Mouse (Mus musculus) 3T3-L1 (cell line): ENCODE results near the gene Lst1.
"Not testable (repeated sequence)": the region's sequence is repeated elsewhere in the genome, so short reads cannot be mapped to it uniquely, and the experiment has no call there.

Experiments used
- DNase-seq: peaks from one replicate; pipeline ENCODE4 v3.0.0-alpha.2; 2015; ENCODE audit warnings: low read depth, low spot score

Lst1 gene

GRCm38 (mm10) chr17:35187959-35188610 is at the start of gene Lst1:
Lst1 (minus strand) TSS chr17:35188439.
- no peak for DNase-seq

DNA sequence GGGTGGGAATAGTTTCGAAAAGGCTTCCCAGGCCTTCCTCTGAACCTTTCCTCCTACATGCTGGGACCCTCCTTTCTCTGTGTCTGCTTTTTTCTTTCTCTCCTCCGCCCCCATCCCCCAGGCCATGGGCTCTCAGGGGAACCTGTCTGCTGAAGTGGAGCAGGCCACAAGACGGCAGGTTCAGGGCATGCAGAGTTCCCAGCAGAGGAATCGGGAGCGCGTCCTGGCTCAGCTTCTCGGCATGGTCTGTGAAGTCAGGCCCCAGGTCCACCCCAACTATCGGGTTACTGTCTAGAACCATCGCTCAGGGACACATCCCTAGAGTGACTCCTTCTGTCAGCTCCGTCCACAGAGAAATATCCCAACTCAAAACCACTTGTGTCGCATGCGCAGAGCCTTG is 49.3 kb upstream of the Lst1 start:
- no peak for DNase-seq

- no peak for DNase-seq
These were observed 48.8 kb upstream of the Lst1 start for GRCm38 (mm10) chr17:35236996-35237395.

DNA sequence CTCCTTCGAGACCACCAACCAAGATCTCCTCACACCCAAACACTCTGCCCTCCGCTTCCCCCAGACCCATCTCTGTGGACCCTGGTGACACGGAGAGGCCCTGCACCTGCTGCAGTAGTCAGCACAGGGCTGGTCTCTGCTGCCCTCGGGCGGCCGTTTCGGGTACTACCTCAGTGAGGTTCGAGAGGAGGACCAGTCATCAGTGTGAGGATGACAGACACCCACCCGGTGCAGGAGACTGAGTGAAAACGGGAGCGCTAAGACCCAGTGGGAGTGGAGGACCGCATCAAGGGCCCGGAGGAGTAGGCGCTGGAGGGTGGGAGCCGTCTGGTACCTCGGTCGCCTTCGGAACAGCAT is 48.1 kb upstream of the Lst1 start:
- peak; percentile 96 for DNase-seq

DNA sequence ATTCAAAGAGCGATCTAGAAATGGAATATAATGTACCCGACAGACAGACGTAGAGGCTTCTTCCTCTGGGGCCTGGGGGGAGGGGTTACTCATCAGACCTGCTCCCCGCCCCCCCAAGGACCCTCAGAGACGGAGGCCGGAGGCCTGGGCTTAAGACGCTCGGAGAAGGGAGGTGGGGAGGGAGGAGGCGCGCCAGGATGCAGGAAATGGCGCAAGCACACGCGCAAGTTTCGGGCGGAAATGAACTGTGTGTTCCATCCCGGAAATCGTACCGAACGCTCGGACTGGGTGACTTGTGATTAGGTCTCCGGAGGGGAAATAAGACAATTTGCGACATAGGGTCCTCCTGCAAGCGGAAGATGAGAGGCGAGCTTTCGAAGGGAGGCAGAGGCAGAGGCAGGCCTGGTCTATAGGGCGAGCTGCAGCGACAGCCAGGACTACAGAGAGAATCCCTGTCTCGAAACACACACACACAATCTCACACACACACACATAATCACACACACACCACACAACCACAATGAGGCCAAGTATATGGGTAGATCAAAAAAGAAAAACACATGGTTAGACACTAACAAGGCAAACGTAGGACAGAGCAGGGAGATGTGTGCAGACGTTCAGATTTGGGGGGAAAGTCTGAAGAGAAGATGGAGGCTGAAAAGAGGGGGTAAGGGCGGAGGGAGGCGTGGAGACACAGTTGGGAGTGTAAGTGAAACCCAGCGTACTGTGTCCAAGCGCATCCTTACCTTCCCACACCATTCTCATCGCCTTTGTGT is 47.6 kb upstream of the Lst1 start, which contains the start of gene Nfkbil1:
Gene Nfkbil1, minus strand, starts transcription at position 179 of the 776 bp plus-strand sequence.
- DNase-seq, result peak; percentile 98

DNA sequence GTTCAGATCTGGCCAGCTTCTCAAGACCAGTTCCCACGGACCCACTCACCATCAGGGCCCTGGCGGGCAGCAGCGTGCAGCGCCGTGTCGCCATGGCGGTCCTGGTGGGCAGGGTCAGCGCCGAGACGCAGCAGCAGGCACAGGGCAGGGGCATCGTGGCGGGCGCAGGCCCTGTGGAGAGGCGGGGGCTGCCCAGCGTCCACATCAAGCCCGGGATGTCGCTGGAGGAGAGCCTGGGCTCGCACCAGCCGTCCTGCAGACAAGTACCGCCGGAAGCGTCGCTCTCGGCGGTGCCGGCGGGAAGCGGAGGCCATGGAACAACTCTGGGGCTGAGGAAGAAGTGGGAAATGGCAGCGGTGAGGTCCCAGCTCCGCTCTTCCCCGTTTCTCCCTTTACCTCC is 46.7 kb upstream of the Lst1 start:
- peak; percentile 63 for DNase-seq

DNA sequence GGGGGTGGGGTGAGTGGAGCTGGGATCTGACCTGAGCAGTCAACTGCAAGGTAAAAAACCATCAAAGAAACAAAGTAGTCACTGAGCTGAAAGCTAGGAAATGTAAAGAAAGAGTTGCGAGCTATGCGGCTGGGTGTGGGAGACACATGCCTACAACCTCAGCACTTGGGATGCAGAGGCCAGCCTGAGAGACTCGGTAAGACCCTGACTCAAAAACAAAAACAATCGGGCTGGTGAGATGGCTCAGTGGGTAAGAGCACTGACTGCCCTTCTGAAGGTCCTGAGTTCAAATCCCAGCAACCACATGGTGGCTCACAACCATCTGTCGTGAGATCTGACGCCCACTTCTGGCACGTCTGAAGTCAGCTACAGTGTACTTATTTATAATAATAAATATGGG is 45.9 kb upstream of the Lst1 start:
- not testable (repeated sequence) for DNase-seq

GRCm38 (mm10) chr17:35233114-35233980 is 45.1 kb upstream of the Lst1 start, which contains the start of gene Atp6v1g2:
Atp6v1g2 (plus strand) TSS chr17:35233660.
- no peak for DNase-seq

- DNase-seq, result no peak
These were observed 44.4 kb upstream of the Lst1 start for GRCm38 (mm10) chr17:35232659-35233058.

GRCm38 (mm10) chr17:35232043-35232442 is 43.8 kb upstream of the Lst1 start:
- DNase-seq, result peak; percentile 87

DNA sequence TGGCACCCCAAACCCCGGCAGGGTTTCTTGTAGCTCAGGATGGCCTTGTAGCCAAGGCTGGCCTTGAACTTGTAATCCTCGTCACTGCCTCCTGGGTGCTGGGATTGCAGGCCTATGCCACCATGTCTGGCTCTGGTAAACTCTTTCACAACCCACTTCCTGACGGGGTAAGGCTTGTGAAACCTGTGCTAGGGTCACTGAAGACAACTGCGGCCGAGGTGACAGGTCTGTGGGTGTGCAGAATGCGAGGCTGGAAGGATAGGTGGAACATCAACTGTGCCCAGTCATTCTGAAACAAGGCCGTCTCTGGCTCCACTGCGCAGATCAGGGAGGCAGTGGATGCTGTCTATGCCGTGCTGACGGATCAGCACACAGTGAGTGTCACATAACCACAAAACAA is 42.8 kb upstream of the Lst1 start:
- no peak for DNase-seq

GRCm38 (mm10) chr17:35226561-35227046 is 38.4 kb upstream of the Lst1 start:
- no peak for DNase-seq

- peak; percentile 85 for DNase-seq
These were observed 37.2 kb upstream of the Lst1 start for GRCm38 (mm10) chr17:35225456-35225855.

GRCm38 (mm10) chr17:35224641-35225040 is 36.4 kb upstream of the Lst1 start:
- no peak for DNase-seq

- no peak for DNase-seq
These were observed 34.1 kb upstream of the Lst1 start for GRCm38 (mm10) chr17:35222299-35222698.

DNA sequence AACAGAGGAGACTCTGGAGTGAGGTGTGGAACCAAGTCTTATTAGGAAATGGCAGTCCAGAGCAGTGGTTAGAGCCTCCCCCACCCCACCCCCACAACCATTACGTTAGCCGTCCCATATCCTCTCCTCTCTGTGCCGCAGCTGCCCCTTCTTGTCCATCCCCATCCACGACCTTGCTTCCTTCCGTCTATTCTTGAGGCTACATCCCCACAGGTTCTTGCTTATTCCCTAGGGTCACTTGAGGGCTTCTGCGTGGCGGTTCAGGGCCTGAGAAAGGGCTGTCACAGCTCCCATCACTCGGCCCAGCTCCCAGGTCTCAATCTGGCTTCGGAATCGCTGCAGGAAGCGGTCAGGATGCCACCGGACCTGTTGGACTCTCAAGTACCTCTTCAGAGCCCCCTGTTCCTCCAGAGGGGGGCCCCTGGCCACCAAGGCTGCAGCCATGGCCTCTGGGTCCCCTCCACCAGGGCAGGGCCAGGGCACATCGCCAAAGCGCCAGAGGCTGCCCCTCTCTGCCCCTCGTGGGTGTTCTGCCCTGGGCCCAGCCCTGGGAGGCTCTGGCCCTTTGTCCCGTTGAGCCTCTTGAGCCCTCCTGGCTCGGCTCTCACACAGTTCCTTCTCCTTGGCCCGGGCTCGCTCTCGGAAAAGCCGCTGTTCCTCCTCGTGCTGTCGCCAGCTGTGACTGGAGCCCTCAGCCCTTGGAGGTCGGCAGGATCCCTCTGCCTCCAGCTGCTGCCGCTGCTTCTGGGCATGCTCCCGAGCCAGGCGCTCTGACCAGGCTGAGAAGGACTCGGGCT is 32.1 kb upstream of the Lst1 start, which contains the start of gene Gm16181:
Gene Gm16181, plus strand, starts transcription at position 679 of the 797 bp plus-strand sequence.
- DNase-seq, result no peak

DNA sequence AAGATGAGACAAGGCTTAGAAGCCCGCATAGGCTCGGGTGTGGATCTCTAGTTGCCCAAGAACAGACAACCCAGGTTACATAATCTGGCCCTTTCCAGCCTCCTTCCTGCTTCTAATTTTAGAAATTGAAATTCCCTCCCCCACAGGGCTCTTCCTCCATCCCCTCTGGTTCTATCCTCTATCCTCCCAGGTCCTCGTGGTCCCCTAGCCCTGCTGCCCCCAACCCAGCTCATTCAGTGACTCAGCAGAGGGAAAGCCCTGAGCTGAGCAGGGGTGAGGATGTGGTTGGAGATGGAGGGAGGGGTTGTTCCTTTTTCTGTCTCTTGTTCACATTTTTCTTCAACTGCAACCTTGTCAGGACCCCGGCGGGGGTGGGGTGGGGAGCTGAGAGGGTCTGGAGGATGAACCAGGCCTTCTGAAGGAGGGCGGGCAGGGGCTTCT is 31.4 kb upstream of the Lst1 start:
- DNase-seq, result no peak

- no peak for DNase-seq
These were observed 30.4 kb upstream of the Lst1 start for GRCm38 (mm10) chr17:35218516-35219193.

GRCm38 (mm10) chr17:35213071-35213470 is 24.8 kb upstream of the Lst1 start:
- no peak for DNase-seq

DNA sequence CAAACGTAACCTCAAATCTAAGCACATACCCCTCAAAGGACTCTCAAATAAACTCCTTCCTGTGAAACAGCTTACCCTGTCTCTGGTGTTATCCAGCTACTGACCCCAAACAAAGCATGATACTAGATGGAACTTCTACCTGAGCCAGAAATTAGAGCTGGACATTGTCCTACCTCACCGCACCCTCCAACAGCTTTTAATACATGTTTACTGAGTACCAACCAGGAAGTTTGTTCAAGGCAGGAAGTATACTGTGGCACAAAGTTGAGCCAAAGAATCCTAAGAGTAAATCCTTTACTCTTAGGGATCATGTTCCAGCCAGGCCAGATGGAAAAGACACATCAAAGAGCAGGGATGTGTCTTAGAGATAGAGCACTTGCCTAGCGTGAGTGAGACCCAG is 22.4 kb upstream of the Lst1 start:
- no peak for DNase-seq
